Mouse (Mus musculus): ENCODE data around the gene Bsn. TPM values are rescaled to one million over a fixed set of nuclear protein-coding genes. Genes with fewer than 3 reads are reported as not detected.

Gene Bsn
- polyA plus RNA-seq, 1 experiment from 2014 or later = 2.8 TPM

DNA sequence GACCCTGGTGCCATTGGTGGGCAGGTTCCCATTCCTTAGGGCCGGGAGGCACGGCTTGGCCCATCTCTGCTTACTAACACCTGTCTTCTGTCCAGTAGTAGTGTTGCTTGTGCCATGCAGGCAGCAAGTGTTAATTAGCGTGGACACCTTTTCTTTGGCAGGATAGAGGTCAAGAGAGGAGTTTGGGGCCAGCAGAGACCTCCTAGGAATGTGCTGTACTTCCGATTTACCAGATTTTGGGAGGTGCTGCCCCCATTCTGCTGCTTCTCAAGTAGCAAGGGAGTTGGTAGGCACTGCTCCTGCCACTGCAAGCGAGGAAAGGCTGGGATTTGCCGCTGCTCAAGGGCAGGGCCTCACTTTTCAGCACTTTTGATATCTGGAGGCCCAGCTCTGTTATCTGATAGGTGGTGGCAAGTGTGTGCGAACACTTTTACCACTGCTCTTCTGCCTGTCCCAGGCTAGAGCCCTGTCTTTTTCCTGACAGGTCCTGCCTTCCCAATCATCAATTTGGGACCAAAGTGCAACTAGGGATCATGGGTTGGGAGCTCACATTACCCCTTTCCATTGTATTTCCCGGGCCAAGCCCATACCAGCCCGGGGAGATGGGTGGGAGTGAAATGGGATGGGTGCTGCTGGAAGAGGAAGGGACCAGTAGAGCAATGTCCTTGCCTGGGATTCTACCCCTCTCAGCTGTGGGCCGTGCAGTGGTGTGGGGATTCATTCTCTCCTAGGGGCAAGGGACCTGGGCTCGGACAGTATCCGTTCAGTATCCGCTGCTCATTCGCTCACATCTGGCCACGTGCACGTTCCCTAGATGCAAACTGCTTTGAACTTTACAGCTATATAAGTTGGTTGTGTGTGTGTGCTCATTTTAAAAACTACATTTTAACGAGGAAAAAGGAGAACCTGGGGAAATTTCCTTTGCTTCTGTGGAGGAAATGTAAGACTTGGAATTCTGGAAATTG, 142.3 kb downstream of the Bsn start:
- ATAC-seq (ENCODE audit: insufficient read depth, low FRiP score, low read depth) = no peak
- 46% methylated on average over 17 of the region's 17 CpGs for WGBS
- Histone ChIP-seq H3K36me3 (peaks cover 37% of the 10 kb centered on the region), H3K27me3 (replicated peaks) (no peaks in the 10 kb centered on the region), H3K27ac (peak overlapping the region; percentile 76), H3K4me1 (peaks cover 25% of the 10 kb centered on the region), H3K9ac (peak overlapping the region; percentile 1; the same call in 1 of the 2 replicates), H3K9me3 (no peaks in the 10 kb centered on the region), H3K4me2 (peak overlapping the region; percentile 70), H3K4me3 (replicated peaks) (peak overlapping the region; percentile 66)

GRCm38 (mm10) chr9:108046582-108046981, 143.6 kb downstream of the Bsn start:
- Histone ChIP-seq H3K27ac (no peak overlapping the region), H3K36me3 (peaks cover 41% of the 10 kb centered on the region), H3K4me3 (replicated peaks) (no peak overlapping the region), H3K9me3 (no peaks in the 10 kb centered on the region), H3K9ac (no peak overlapping the region), H3K27me3 (replicated peaks) (no peaks in the 10 kb centered on the region), H3K4me2 (no peak overlapping the region), H3K4me1 (peaks cover 18% of the 10 kb centered on the region)
- WGBS = 84% methylated on average over 4 of the region's 4 CpGs
- no peak for ATAC-seq (ENCODE audit: insufficient read depth, low FRiP score, low read depth)

Small RNAs within 50 kb of the gene (microRNA-seq; reads per million reads assigned to microRNA genes)
- gene Gm47303 = not detected
- not detected for gene Mir7088

Other genes with a start within 250 kb of the Bsn start
- 17.2 and 18.3 TPM in 2 replicates for gene Traip, start 240.2 kb downstream of the Bsn start, polyA plus RNA-seq (2015; fragmentation: Nextera tagmentation; extraction: Ambion mirVana)
- gene Uba7, start 214.9 kb downstream of the Bsn start, polyA plus RNA-seq (2015; fragmentation: Nextera tagmentation; extraction: Ambion mirVana) = 37.0 and 40.2 TPM in 2 replicates
- 6.1 and 6.9 TPM in 2 replicates for gene Gm20661, start 207.3 kb downstream of the Bsn start, polyA plus RNA-seq (2015; fragmentation: Nextera tagmentation; extraction: Ambion mirVana)
- 47.6 and 54.7 TPM in 2 replicates for gene Inka1, start 204.5 kb downstream of the Bsn start, polyA plus RNA-seq (2015; fragmentation: Nextera tagmentation; extraction: Ambion mirVana)
- 10.9 and 13.7 TPM in 2 replicates for gene Cdhr4, start 197.9 kb downstream of the Bsn start, polyA plus RNA-seq (2015; fragmentation: Nextera tagmentation; extraction: Ambion mirVana)
- gene Gm20662, start 194.0 kb downstream of the Bsn start, polyA plus RNA-seq (2015; fragmentation: Nextera tagmentation; extraction: Ambion mirVana) = 0.46 and 1.1 TPM in 2 replicates
- gene Ip6k1, start 187.9 kb downstream of the Bsn start, polyA plus RNA-seq (2015; fragmentation: Nextera tagmentation; extraction: Ambion mirVana) = 46.7 and 48.4 TPM in 2 replicates
- gene Gmppb, start 141.1 kb downstream of the Bsn start, polyA plus RNA-seq (2015; fragmentation: Nextera tagmentation; extraction: Ambion mirVana) = 45.2 and 48.4 TPM in 2 replicates
- gene Amigo3, start 137.2 kb downstream of the Bsn start, polyA plus RNA-seq (2015; fragmentation: Nextera tagmentation; extraction: Ambion mirVana) = 3.5 and 3.6 TPM in 2 replicates
- 5.2 and 7.9 TPM in 2 replicates for gene Mst1, start 109.9 kb downstream of the Bsn start, polyA plus RNA-seq (2015; fragmentation: Nextera tagmentation; extraction: Ambion mirVana)
- gene Rnf123, start 107.0 kb downstream of the Bsn start, polyA plus RNA-seq (2015; fragmentation: Nextera tagmentation; extraction: Ambion mirVana) = 27.5 and 32.7 TPM in 2 replicates
- 73.7 and 76.1 TPM in 2 replicates for gene Apeh, start 95.8 kb downstream of the Bsn start, polyA plus RNA-seq (2015; fragmentation: Nextera tagmentation; extraction: Ambion mirVana)
- 74.7 and 90.6 TPM in 2 replicates for gene Dag1, start 73.6 kb upstream of the Bsn start, polyA plus RNA-seq (2015; fragmentation: Nextera tagmentation; extraction: Ambion mirVana)
- gene Nicn1, start 100.0 kb upstream of the Bsn start, polyA plus RNA-seq (2015; fragmentation: Nextera tagmentation; extraction: Ambion mirVana) = 27.6 and 31.2 TPM in 2 replicates
- 21.8 and 22.3 TPM in 2 replicates for gene Amt, start 106.5 kb upstream of the Bsn start, polyA plus RNA-seq (2015; fragmentation: Nextera tagmentation; extraction: Ambion mirVana)
- 452 and 455 TPM in 2 replicates for gene Rhoa, start 115.7 kb upstream of the Bsn start, polyA plus RNA-seq (2015; fragmentation: Nextera tagmentation; extraction: Ambion mirVana)
- gene Tcta, start 115.8 kb upstream of the Bsn start, polyA plus RNA-seq (2015; fragmentation: Nextera tagmentation; extraction: Ambion mirVana) = 40.0 and 42.1 TPM in 2 replicates
- 998 and 1,171 TPM in 2 replicates for gene Gpx1, start 148.5 kb upstream of the Bsn start, polyA plus RNA-seq (2015; fragmentation: Nextera tagmentation; extraction: Ambion mirVana)
- gene Usp4, start 157.5 kb upstream of the Bsn start, polyA plus RNA-seq (2015; fragmentation: Nextera tagmentation; extraction: Ambion mirVana) = 85.6 and 92.2 TPM in 2 replicates
- gene 1700102P08Rik, start 202.4 kb upstream of the Bsn start, polyA plus RNA-seq (2015; fragmentation: Nextera tagmentation; extraction: Ambion mirVana) = 0.54 and 0.82 TPM in 2 replicates
- 1.4 and 1.6 TPM in 2 replicates for gene Ccdc36, start 238.1 kb upstream of the Bsn start, polyA plus RNA-seq (2015; fragmentation: Nextera tagmentation; extraction: Ambion mirVana)
- not detected in 2 replicates for gene BC048562, start 246.1 kb upstream of the Bsn start, polyA plus RNA-seq (2015; fragmentation: Nextera tagmentation; extraction: Ambion mirVana)